Mouse (Mus musculus) cerebellum, postnatal 10 days (tissue): Measurements from ENCODE around the gene Alox5ap.

Experiments
- DNase-seq, 2 experiments: peaks; one replicate each; pipeline ENCODE4 v3.0.0; 2021; ENCODE audit warnings: mixed read lengths in 2 of 2

The Alox5ap gene

GRCm38 (mm10) chr5:149319874-149320323, 55.3 kb downstream of the Alox5ap start:
- DNase-seq: no peak

DNA sequence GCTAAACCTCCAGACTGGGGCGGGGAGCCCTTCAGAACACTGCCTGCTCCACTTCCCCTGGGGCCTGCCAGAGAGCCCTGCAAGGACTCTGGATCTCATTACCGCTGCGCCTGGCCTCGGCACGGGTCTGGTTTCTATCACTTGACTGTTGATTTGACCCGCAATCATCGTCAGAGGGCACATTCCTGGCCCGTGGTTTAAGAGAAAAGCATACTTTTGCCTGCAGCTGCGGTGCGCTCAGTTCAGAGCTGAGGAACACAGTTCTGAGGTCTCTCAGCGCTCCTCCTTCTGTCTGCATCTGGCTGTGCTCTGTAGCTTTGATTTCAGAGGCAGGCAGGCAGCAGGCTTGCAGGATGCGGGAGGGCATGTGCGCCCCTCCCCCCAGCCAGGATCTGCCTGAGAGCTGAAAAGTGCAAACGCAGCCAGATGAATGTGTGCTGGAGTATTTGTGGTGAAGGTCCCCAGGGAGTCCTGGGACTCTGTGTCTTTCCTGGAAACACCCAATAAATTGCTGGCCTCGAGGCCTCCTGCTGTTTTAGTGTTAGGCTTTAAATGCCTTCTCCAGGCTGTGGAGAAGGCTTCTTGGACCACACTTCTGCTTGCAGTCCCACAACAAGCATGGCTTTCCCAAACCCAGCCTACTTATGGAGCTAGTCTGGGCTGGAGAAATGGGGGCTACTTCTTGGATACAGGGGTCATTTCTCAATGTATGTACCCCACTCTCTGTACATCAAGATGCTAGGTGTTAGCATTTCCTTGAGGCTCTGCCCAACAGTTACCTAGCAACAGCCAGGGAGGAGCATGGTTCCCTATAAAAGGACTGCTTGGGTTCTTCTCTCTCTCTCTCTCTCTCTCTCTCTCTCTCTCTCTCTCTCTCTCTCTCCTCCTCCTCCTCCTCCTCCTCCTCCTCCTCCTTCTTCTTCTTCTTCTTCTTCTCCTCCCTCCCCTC, 56.2 kb downstream of the Alox5ap start:
- DNase-seq: peak; percentile 62 to 67

GRCm38 (mm10) chr5:149321909-149322841, 57.6 kb downstream of the Alox5ap start:
- no peak for DNase-seq

- peak; percentile 96 to 97 for DNase-seq
Measured at GRCm38 (mm10) chr5:149322938-149323553, 58.5 kb downstream of the Alox5ap start.

GRCm38 (mm10) chr5:149324739-149325138, 60.2 kb downstream of the Alox5ap start:
- no peak for DNase-seq

DNA sequence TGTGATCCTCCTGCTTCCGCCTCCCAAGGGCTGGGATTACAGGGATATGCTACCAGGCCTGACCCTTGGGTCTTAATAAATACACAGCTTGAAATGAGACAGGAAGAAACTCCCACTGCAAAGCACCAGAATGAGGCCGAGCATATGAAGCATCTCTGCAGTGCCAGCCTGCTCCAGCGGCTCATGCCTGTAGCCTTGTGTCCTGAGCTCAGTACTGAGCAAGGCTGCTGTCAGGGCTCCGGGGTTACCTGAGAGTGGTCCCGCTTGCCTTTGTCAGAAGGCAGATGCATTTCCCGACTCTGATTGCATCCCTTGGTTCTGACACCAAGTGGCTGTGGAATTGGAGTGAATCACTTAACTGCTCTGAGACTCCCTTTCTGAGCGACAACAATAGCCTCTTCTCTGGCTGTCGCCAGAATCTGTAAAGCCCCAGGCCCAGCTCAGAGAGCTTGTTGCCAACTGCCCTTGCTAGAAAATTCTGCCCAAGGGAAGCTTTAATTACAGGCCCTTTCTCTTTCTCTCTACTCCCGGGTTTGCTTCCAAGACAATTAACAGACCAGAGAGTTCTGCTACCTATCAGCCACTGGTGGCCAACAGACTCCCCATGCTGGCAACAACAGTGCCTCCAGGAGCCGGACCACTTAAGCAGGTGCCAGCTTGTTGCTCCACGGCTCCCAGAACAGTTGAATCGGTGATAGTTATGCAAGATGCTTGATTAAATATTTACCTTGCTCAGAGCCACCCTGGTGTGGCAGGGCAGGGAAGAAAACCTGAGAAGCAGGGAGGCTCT, 64.7 kb downstream of the Alox5ap start:
- peak; percentile 42 to 51 for DNase-seq

GRCm38 (mm10) chr5:149330601-149331000, 66.0 kb downstream of the Alox5ap start:
- DNase-seq: no peak

GRCm38 (mm10) chr5:149331407-149332143, 67.0 kb downstream of the Alox5ap start:
- no peak for DNase-seq

DNA sequence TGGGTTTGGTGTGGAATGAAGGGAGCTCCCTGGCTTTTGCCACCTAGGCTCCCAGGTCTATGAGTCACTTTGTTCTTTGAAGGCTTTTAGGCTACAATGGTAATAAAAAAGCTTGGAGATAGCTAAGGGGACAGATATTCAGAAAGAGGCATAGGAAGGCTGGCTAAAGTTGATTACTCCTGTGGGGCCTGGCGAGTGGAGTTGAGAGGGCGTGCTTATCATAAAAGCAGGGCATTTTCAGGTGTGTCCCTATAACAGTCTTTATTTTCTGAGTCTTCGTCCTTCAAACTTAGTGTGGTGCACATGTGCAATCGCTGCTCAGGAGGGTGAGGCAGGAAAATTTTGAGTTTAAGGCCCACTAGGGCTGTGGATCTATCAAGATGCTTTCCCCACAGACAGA, 68.2 kb downstream of the Alox5ap start:
- no peak for DNase-seq

DNA sequence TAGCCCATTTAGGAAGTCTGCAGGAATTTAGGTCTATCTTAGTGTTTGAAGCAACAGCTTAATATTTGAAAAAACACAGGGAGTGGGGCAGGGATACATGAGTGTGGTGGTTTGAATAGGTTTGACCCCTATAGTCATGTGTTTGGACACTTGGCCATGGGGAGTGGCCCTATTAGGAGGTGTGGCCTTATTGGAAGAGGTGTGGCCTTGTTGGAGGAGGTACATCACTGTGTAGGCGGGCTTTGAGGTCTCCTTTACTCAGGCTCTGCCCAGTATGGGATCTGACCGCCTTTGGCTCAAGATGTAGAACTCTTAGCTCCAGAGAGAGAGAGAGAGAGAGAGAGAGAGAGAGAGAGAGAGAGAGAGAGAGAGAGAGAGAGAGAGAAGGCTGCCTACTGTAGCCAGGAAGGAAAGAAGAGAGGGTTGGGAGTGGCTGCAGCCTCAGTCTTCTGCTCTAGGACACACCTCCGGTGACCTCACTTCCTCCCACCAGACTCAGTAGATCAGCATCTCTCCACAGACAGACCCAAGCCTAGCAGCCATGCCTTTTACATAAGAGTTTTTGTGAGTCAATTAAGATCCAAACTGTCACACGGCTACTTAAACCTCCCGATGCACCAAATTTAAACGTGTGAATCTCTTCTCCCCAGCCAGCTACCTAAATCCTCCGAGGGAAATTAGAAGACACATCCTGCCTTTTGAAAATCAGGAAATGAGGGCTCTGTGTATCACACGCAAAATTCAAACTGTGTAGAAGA, 69.6 kb downstream of the Alox5ap start:
- no peak for DNase-seq

DNA sequence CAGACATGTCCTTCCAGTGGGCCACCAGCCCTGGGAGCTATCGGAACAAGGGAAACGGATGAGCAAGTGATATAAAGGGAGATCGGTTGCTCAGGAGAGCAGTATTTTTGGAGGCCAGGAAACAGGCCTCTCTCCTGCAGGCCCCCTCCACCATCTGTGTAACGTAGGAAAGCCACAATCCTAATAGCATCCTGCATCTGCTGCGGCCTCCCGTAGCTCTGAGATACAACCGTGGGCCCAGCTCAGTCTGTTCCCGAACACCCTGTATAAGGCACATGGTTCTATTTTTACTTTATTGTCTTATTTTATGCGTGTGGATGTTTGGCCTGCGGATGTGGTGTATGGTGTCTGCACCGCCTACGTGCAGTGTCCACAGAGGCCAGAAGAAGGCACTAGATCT, 70.4 kb downstream of the Alox5ap start:
- DNase-seq: no peak

GRCm38 (mm10) chr5:149335563-149336238, 71.1 kb downstream of the Alox5ap start:
- peak; percentile 94 to 95 for DNase-seq

GRCm38 (mm10) chr5:149337148-149337547, 72.6 kb downstream of the Alox5ap start:
- peak; percentile 43 to 50 for DNase-seq
